Mouse (Mus musculus) midbrain, embryonic 16.5 days (tissue): Measurements from ENCODE around the gene Pnpla2. TPM values are rescaled to one million over a fixed set of nuclear protein-coding genes. Genes with fewer than 3 reads are reported as not detected.

ENCODE experiments used
- ATAC-seq: fragments of 200-750 bp; cut with Nextera tagmentation; 2 replicates; pipeline ENCODE4 v1.8.0; 2017; ENCODE audit warnings: moderate TSS enrichment
- H3K27ac ChIP-seq: fragments of 300-500 bp; sonication (generic); 2 replicates; pipeline ENCODE4 v1.5.1; 2014; ENCODE audit warnings: mild to moderate bottlenecking, low read length, mixed read lengths
- H3K27me3 ChIP-seq: fragments of 300-500 bp; sonication (generic); 2 replicates; pipeline ENCODE4 v1.6.1; 2014; ENCODE audit warnings: low read depth, low read length, mixed read lengths; ENCODE audit not compliant: control insufficient read depth, insufficient read depth
- H3K36me3 ChIP-seq: fragments of 300-500 bp; sonication (generic); 2 replicates; pipeline ENCODE4 v1.6.1; 2014; ENCODE audit warnings: mild to moderate bottlenecking, low read length, moderate library complexity, mixed read lengths; ENCODE audit not compliant: control insufficient read depth, insufficient read depth
- H3K4me1 ChIP-seq: fragments of 300-500 bp; sonication (generic); 2 replicates; pipeline ENCODE4 v1.6.1; 2014; ENCODE audit warnings: mild to moderate bottlenecking, low read length, mixed read lengths; ENCODE audit not compliant: control insufficient read depth, insufficient read depth
- H3K4me2 ChIP-seq: fragments of 300-500 bp; sonication (generic); 2 replicates; pipeline ENCODE4 v1.6.1; 2014; ENCODE audit warnings: mild to moderate bottlenecking, low read length, mixed read lengths
- H3K4me3 ChIP-seq: fragments of 300-500 bp; sonication (generic); 2 replicates; pipeline ENCODE4 v1.5.1; 2014; ENCODE audit warnings: low read depth, mild to moderate bottlenecking, low read length, moderate library complexity, mixed read lengths
- H3K9ac ChIP-seq: fragments of 300-500 bp; sonication (generic); 2 replicates; pipeline ENCODE4 v1.6.1; 2014; ENCODE audit warnings: low read depth, low read length, mixed read lengths
- H3K9me3 ChIP-seq: fragments of 300-500 bp; sonication (generic); replicated peaks from 2 replicates; pipeline ENCODE4 v1.6.1; 2014; ENCODE audit warnings: mild to moderate bottlenecking, low read length, mixed read lengths; ENCODE audit not compliant: control insufficient read depth, poor library complexity, severe bottlenecking
- WGBS: fragments of 180-500 bp; shearing (Covaris S2); extraction: QIAGEN DNeasy Blood & Tissue Kit; methylation state at CpG from one replicate; pipeline ENCODE4 v1.1.7; 2014; 5-methylcytosine and 5-hydroxymethylcytosine counted together
- polyA plus RNA-seq: library from polyadenylated mRNA; unstranded; fragments of >200 nt; fragmentation: Nextera tagmentation; extraction: Ambion mirVana; gene quantifications from 2 replicates; pipeline ENCODE4 v1.2.1, GENCODE M21; 2015

The Pnpla2 gene
- polyA plus RNA-seq, 1 experiment from 2014 or later = 17.7 TPM

DNA sequence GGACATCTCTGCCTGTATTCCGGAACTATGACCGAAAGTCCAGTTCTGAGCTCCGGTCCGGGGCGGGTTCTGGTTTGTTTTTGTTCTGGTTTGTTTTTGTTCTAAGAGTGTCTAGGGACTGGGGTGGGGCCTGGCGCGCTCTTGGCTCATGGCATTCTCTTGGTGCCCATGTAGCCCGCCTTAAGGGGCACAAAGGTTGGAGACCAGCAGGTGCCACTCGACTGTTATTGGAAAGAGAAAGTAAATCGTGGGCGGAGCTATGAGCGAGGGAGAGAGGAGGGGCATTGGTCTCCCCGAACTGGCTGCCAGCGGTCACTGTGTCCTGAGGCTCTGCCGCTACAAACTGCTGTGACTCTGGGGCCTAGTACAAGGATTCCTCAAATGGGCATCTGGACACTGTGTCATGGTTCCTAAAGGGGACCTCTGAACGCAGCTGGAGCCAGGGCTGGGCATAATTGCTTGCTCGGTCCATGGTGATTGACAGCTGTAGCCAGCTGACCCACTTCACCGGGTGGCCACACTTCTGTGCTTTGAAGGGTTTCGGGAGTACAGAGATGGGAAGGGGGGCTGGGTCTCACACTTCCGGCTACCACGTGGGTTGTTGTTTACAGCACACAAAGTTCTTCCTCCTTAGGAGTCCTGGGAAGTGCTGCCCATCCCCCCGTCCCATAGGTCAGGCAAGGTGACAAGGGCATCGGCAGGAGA, 764 bp downstream of the Pnpla2 start:
- peaks cover 9% of the 10 kb centered on the region for H3K27me3 ChIP-seq
- H3K27ac ChIP-seq = peak overlapping the region; percentile 65
- 3% methylated on average over 23 of the region's 23 CpGs for WGBS
- H3K9ac ChIP-seq = peak overlapping the region; percentile 78
- peaks cover 10% of the 10 kb centered on the region for H3K4me1 ChIP-seq
- peak; percentile 25 for ATAC-seq
- H3K4me2 ChIP-seq = peak overlapping the region; percentile 74
- no peaks in the 10 kb centered on the region for H3K9me3 ChIP-seq
- H3K36me3 ChIP-seq = peaks cover 16% of the 10 kb centered on the region
- peak overlapping the region; percentile 76 for H3K4me3 ChIP-seq

- H3K36me3 ChIP-seq = peaks cover 8% of the 10 kb centered on the region
- 90% methylated on average over 6 of the region's 6 CpGs for WGBS
- H3K9ac ChIP-seq = no peak overlapping the region
- H3K27me3 ChIP-seq = peaks cover 19% of the 10 kb centered on the region
- peaks cover 13% of the 10 kb centered on the region for H3K4me1 ChIP-seq
- H3K9me3 ChIP-seq = no peaks in the 10 kb centered on the region
- no peak overlapping the region for H3K27ac ChIP-seq
- ATAC-seq = no peak
- no peak overlapping the region for H3K4me3 ChIP-seq
- H3K4me2 ChIP-seq = peak overlapping the region; percentile 74; the same call in 1 of the 2 replicates
Measured at GRCm38 (mm10) chr7:141456739-141457138, 1.7 kb downstream of the Pnpla2 start.

- Histone ChIP-seq H3K27ac (no peak overlapping the region), H3K4me1 (peaks cover 18% of the 10 kb centered on the region), H3K4me3 (no peak overlapping the region), H3K9ac (no peak overlapping the region), H3K9me3 (no peaks in the 10 kb centered on the region), H3K4me2 (no peak overlapping the region), H3K27me3 (peaks cover 24% of the 10 kb centered on the region), H3K36me3 (peaks cover 4% of the 10 kb centered on the region; the same call in 1 of the 2 replicates)
- 94% methylated on average over 14 of the region's 14 CpGs for WGBS
- ATAC-seq = no peak
Measured at GRCm38 (mm10) chr7:141457236-141457635, 2.2 kb downstream of the Pnpla2 start.

DNA sequence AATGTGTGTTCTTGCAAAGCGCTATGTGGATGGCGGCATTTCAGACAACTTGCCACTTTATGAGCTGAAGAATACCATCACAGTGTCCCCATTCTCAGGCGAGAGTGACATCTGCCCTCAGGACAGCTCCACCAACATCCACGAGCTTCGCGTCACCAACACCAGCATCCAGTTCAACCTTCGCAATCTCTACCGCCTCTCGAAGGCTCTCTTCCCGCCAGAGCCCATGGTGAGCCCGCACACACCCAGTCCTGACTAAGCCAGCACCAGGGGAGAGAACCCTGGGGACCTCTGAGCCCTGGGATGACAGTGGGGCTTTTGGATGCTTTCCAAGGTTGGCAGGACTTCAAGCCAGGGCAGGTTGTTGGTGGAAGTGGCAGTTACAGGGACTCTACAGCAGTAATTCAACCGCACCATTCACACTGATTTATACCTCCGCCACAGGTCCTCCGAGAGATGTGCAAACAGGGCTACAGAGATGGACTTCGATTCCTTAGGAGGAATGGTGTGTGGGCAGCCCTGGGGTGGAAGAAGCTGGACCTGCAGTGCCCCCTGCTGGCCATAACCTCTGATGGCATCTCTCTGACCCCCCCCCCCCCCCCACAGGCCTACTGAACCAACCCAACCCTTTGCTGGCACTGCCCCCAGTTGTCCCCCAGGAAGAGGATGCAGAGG, 3.1 kb downstream of the Pnpla2 start:
- Histone ChIP-seq H3K9ac (no peak overlapping the region), H3K4me1 (peaks cover 18% of the 10 kb centered on the region), H3K4me3 (no peak overlapping the region), H3K27ac (no peak overlapping the region), H3K27me3 (peaks cover 32% of the 10 kb centered on the region), H3K9me3 (no peaks in the 10 kb centered on the region), H3K4me2 (no peak overlapping the region), H3K36me3 (peaks cover 4% of the 10 kb centered on the region; the same call in 1 of the 2 replicates)
- 76% methylated on average over 15 of the region's 15 CpGs for WGBS
- ATAC-seq = no peak

DNA sequence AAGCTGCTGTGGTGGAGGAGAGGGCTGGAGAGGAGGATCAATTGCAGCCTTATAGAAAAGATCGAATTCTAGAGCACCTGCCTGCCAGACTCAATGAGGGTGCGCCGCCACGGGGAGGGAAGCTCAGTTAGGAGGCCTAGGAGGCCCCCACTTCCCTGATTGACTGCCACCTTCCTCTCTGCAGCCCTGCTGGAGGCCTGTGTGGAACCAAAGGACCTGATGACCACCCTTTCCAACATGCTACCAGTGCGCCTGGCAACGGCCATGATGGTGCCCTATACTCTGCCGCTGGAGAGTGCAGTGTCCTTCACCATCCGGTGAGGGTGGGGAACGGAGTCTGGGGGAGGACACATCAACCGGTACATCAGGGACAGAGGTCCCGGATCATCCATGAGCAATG, 3.7 kb downstream of the Pnpla2 start:
- Histone ChIP-seq H3K9me3 (no peaks in the 10 kb centered on the region), H3K36me3 (peaks cover 4% of the 10 kb centered on the region; the same call in 1 of the 2 replicates), H3K27me3 (peaks cover 38% of the 10 kb centered on the region), H3K9ac (no peak overlapping the region), H3K27ac (no peak overlapping the region), H3K4me1 (peaks cover 18% of the 10 kb centered on the region), H3K4me2 (no peak overlapping the region), H3K4me3 (no peak overlapping the region)
- 92% methylated on average over 11 of the region's 11 CpGs for WGBS
- ATAC-seq = no peak

- Histone ChIP-seq H3K9me3 (no peaks in the 10 kb centered on the region), H3K27ac (no peak overlapping the region), H3K4me3 (no peak overlapping the region), H3K9ac (no peak overlapping the region), H3K36me3 (peaks cover 4% of the 10 kb centered on the region; the same call in 1 of the 2 replicates), H3K4me2 (no peak overlapping the region), H3K4me1 (peaks cover 18% of the 10 kb centered on the region), H3K27me3 (peaks cover 44% of the 10 kb centered on the region)
- WGBS = 92% methylated on average over 17 of the region's 17 CpGs
- ATAC-seq = no peak
Measured at GRCm38 (mm10) chr7:141459301-141459711, 4.3 kb downstream of the Pnpla2 start.

DNA sequence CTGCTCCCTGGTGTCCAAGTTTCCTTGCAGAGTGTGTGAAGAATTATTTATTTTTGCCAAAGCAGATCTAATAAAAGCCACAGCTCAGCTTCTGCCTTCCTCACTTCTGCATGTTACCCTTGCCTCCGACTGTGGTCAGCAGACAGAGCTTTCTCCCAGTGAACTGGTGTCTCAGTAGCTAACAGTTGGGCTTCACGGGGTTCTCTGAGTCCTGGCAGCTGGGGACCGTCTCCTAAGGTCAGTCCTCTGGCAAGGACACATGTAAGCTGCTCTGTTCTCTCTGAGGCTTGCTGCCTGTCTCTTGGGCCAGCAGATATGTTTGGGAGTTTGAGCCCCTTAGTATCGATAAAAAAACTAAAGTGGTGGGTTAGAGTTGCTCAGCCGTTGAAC, 5.0 kb downstream of the Pnpla2 start:
- no peak overlapping the region for H3K9ac ChIP-seq
- peaks cover 4% of the 10 kb centered on the region; the same call in 1 of the 2 replicates for H3K36me3 ChIP-seq
- peaks cover 23% of the 10 kb centered on the region for H3K4me1 ChIP-seq
- H3K4me2 ChIP-seq = no peak overlapping the region
- WGBS = 76% methylated on average over 5 of the region's 5 CpGs
- no peak overlapping the region for H3K4me3 ChIP-seq
- no peak for ATAC-seq
- H3K27me3 ChIP-seq = peaks cover 51% of the 10 kb centered on the region
- H3K27ac ChIP-seq = no peak overlapping the region
- no peaks in the 10 kb centered on the region for H3K9me3 ChIP-seq

- Histone ChIP-seq H3K36me3 (peaks cover 4% of the 10 kb centered on the region; the same call in 1 of the 2 replicates), H3K4me2 (peak within 1 kb of the TSS; percentile 74), H3K27me3 (peaks cover 57% of the 10 kb centered on the region), H3K27ac (no peak within 1 kb of the TSS), H3K9ac (peak within 1 kb of the TSS; percentile 60), H3K9me3 (no peaks in the 10 kb centered on the region), H3K4me3 (peak within 1 kb of the TSS; percentile 42), H3K4me1 (peaks cover 26% of the 10 kb centered on the region)
- 74% methylated on average over 15 of the region's 15 CpGs for WGBS
- ATAC-seq = no peak
Measured at GRCm38 (mm10) chr7:141460391-141461113, 5.6 kb downstream of the Pnpla2 start, which contains the start of gene Cracr2b. Gene Cracr2b (plus strand): TSS chr7:141461094.
